Mouse (Mus musculus): ENCODE measurements at regions not wholly inside any gene's neighbourhood (a gene's known extent, or its start where the extent isn't known, plus 50 kb on each side); places are given as distances from the start of the nearest gene placed in this dataset.
"Not testable (repeated sequence)": the region's sequence is repeated elsewhere in the genome, so short reads cannot be mapped to it uniquely, and the experiment has no call there.

- no peak for DNase-seq
Measured at GRCm38 (mm10) chr4:31268825-31269495, 694.9 kb upstream of the Map3k7 start.

- DNase-seq: no peak
Measured at GRCm38 (mm10) chr4:31274131-31274530, 689.8 kb upstream of the Map3k7 start.

GRCm38 (mm10) chr4:31290301-31290975 lies 673.5 kb upstream of the Map3k7 start:
- no peak for DNase-seq

- DNase-seq: no peak
Measured at GRCm38 (mm10) chr4:31293752-31294151, 670.1 kb upstream of the Map3k7 start.

GRCm38 (mm10) chr4:31297848-31298247 lies 666.0 kb upstream of the Map3k7 start:
- DNase-seq: no peak

GRCm38 (mm10) chr4:31319269-31319668 lies 644.6 kb upstream of the Map3k7 start:
- no peak for DNase-seq

GRCm38 (mm10) chr4:31320734-31321507 lies 643.0 kb upstream of the Map3k7 start:
- DNase-seq: no peak

GRCm38 (mm10) chr4:31323816-31324215 lies 640.1 kb upstream of the Map3k7 start:
- no peak for DNase-seq

GRCm38 (mm10) chr4:31328798-31329197 lies 635.1 kb upstream of the Map3k7 start:
- no peak for DNase-seq

- DNase-seq: no peak
Measured at GRCm38 (mm10) chr4:31331053-31331452, 632.8 kb upstream of the Map3k7 start.

GRCm38 (mm10) chr4:31335686-31336085 lies 628.2 kb upstream of the Map3k7 start:
- DNase-seq: no peak

GRCm38 (mm10) chr4:31337980-31338379 lies 625.9 kb upstream of the Map3k7 start:
- DNase-seq: no peak

- no peak for DNase-seq
Measured at GRCm38 (mm10) chr4:31343312-31344248, 620.3 kb upstream of the Map3k7 start.

- DNase-seq: not testable (repeated sequence)
Measured at GRCm38 (mm10) chr4:31354046-31354445, 609.9 kb upstream of the Map3k7 start.

GRCm38 (mm10) chr4:31354953-31355352 lies 608.9 kb upstream of the Map3k7 start:
- DNase-seq: no peak

GRCm38 (mm10) chr4:31366172-31366571 lies 597.7 kb upstream of the Map3k7 start:
- no peak for DNase-seq

- DNase-seq: no peak
Measured at GRCm38 (mm10) chr4:31367031-31367430, 596.9 kb upstream of the Map3k7 start.

GRCm38 (mm10) chr4:31370062-31370461 lies 593.8 kb upstream of the Map3k7 start:
- DNase-seq: peak; percentile 18

GRCm38 (mm10) chr4:31381069-31381969 lies 582.6 kb upstream of the Map3k7 start:
- no peak for DNase-seq

- DNase-seq: no peak
Measured at GRCm38 (mm10) chr4:31392932-31393632, 570.8 kb upstream of the Map3k7 start.

- DNase-seq: no peak
Measured at GRCm38 (mm10) chr4:31395538-31395937, 568.4 kb upstream of the Map3k7 start.

All from kidney, postnatal 10 days (tissue).